Mouse (Mus musculus): ENCODE measurements around the gene Sucla2.

Sucla2 gene

DNA sequence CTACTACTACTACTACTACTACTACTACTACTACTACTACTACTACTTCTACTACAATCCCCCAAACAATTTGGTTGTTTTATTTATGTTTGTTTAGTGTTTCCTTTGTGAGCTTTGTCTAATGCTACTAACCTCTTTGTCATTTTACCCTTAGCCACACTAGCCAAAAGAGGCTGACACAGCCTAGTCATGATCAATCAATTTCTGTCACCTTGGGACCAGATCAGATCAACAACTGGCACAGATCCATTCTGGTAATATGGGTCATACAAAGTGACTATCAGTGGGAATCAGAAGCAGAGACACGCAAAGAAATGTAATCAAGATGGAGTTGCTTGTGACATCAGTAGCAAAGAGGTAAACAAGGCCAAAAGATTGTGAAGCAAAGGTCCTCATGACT is 97.9 kb downstream of the Sucla2 start:
- no peak for DNase-seq

DNA sequence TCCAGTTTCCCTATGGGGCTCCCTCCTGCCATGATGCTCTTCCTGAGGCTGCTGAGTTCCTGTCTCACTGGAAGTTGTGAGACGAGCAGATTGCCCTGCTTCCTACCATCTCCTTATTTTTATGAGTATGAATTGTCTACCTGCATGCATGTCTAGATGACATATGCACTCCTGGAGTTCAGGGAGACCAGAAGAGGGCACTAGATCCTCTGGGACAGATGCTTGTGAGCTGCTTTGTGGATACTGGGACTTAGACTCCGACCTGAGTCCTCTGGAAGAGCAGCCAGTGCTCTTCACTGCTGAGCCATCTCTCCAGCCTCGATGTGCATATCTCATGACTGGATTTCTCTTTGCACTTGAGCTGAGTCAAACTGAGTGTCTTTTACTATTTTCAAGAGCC is 100.3 kb downstream of the Sucla2 start:
- DNase-seq, result no peak

DNA sequence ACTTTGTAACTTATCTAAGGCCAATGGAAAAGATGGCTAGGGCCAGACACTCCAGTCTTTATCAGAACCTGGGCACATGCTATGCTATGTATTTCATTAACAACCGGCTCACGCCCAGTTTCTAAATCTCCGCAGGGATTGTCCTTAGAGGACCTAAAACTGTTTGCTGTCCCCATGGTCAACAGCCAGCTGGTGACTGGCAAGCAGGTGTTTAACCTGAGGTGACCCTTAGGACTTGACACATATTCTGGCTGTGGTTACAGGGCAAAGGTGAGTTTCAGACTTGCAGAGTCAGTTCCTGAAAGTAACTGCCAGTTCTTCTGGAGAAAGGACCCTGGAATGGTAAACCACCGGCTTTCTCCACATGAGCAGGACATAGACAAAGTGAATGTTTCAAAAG is 106.4 kb downstream of the Sucla2 start:
- peak; percentile 53 for DNase-seq

DNA sequence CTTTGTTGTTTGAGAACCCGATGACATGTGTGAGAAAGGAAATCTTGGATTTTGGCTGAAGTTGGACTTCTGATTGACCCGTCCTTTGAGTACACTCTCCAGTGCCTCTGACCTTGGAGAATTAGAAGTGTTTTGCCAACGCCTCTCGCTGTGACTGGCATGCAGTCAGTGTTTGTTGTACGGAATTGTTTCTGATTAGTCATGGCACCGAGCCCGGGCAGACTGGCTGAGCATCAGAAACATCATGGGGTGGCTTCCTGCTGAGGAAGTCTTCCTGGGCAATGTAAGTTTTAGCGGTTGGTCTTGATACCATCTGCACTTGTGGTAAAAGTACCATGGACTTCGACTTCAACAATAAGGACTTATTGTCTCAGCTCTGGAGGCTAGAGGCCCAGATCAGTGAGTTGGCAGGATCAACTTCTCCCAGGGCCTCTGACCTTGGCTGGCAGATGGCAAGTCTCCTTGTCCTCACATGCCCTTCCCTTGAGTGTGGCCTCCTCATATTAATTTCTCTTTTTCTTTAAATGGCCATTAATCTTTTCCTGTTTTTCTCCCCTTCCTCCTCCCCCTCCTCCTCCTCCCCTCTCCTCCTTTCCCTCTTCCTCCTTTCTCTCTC is 107.6 kb downstream of the Sucla2 start:
- DNase-seq, result no peak

DNA sequence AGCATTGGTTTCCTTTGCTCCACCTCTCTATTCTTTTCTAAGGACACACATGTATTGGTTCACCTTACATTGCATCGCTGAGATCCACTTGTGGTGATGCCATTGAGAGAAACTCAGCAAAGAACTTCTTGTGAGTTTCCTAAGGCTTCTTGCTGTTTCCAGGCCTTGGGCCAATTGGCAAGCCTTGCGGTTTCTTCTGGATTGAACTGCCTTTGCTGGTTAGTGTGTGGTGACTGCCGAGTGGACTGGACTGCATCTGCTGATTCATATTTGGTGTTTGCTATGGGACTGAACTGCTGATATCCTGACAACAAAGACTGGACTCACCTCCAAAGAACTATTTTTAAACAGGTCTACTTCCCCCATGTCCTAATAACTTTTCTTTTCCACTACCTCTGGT is 109.2 kb downstream of the Sucla2 start:
- DNase-seq, result no peak

DNA sequence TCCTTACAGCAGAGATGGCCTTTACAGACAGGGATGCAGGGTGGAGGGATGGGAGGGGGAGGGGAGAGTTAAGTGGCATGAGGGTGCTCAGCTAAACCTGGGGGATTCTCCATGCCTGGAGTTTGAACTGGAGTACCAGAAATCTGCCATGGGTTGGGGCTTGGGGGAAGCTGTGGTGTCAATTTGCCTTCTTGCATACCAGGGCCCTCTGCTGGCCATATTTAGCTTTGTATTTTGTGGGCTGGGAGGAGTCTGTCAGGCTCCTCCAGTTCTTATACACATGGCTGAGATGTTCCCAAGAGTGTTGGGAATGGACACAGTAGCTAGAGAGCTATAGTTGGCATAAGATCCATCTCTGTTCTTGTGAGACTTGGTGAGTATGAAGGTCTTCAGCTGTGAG is 112.3 kb downstream of the Sucla2 start:
- DNase-seq, result peak; percentile 17

Measured in kidney, postnatal 14 days (tissue).